Mouse (Mus musculus) G1E (cell line): Measurements from ENCODE around the gene Dcdc2b. TPM values are rescaled to one million over a fixed set of nuclear protein-coding genes. Genes with fewer than 3 reads are reported as not detected.

ENCODE experiments used
- ATAC-seq: 2 replicates; pipeline ENCODE4 v1.8.0; 2016; ENCODE audit warnings: mild to moderate bottlenecking; ENCODE audit not compliant: insufficient number of reproducible peaks, poor library complexity, low FRiP score, severe bottlenecking; ENCODE audit errors: extremely low read depth
- DNase-seq: peaks from one replicate; pipeline ENCODE4 v3.0.0; 2012; ENCODE audit warnings: low spot score
- H3K27me3 ChIP-seq: 2 replicates; pipeline ENCODE4 v1.6.1; 2012; ENCODE audit warnings: mild to moderate bottlenecking, low read length, inconsistent platforms; ENCODE audit not compliant: insufficient read depth
- H3K36me3 ChIP-seq: replicated peaks from 2 replicates; pipeline ENCODE3; 2012; ENCODE audit warnings: mild to moderate bottlenecking, inconsistent platforms
- H3K4me1 ChIP-seq: 2 replicates; pipeline ENCODE4 v1.6.1; 2012; ENCODE audit warnings: low read depth, low read length, inconsistent platforms, mixed read lengths; ENCODE audit not compliant: insufficient read depth
- H3K4me3 ChIP-seq: 2 replicates; pipeline ENCODE4 v1.5.1; 2012; ENCODE audit warnings: low read depth, mild to moderate bottlenecking, inconsistent platforms, low read length, moderate library complexity, mixed read lengths
- H3K9me3 ChIP-seq: replicated peaks from 2 replicates; pipeline ENCODE4 v1.6.1; 2012; ENCODE audit warnings: inconsistent platforms
- CTCF ChIP-seq: IDR thresholded peaks from 2 replicates; pipeline ENCODE4 v1.5.1; 2012; ENCODE audit warnings: low read depth, low read length, inconsistent platforms, mixed read lengths
- GATA1 ChIP-seq: IDR thresholded peaks from 2 replicates; pipeline ENCODE4 v1.6.1; 2012; ENCODE audit warnings: borderline replicate concordance, low read length, inconsistent platforms, mixed read lengths
- GATA2 ChIP-seq: IDR thresholded peaks from 2 replicates; pipeline ENCODE4 v1.6.1; 2012; ENCODE audit warnings: low read depth, low read length, inconsistent platforms, borderline replicate concordance
- POLR2AphosphoS5 ChIP-seq: IDR thresholded peaks from 2 replicates; pipeline ENCODE4 v1.6.1; 2012; ENCODE audit warnings: low read depth, low read length, inconsistent platforms; ENCODE audit not compliant: insufficient replicate concordance
- TAL1 ChIP-seq: conservative IDR thresholded peaks from 2 replicates; pipeline ENCODE4 v1.6.1; 2012; ENCODE audit warnings: low read depth, low read length, inconsistent platforms, mixed read lengths
- polyA plus RNA-seq: library from polyadenylated mRNA; stranded (reverse); fragments of >175 nt; gene quantifications from 2 replicates; pipeline ENCODE4 v1.2.3, GENCODE M21; 2012
- total RNA-seq, 2 experiments: library from RNA; stranded (forward) in 1 of 2; stranded (reverse) in 1 of 2; fragments of 200-1000 nt in 1 of 2; fragments of >200 nt in 1 of 2; fragmentation: Nextera tagmentation in 1 of 2; gene quantifications; 2 replicates each; pipeline ENCODE4 v1.2.3; 2014 to 2017

The Dcdc2b gene
- total and polyA plus RNA-seq, 3 experiments = 0.25 to 0.33 TPM; not detected in 1

- Histone ChIP-seq H3K36me3 (peaks cover 66% of the 10 kb centered on the region), H3K4me1 (peaks cover 47% of the 10 kb centered on the region), H3K9me3 (no peaks in the 10 kb centered on the region), H3K27me3 (no peaks in the 10 kb centered on the region), H3K4me3 (peak overlapping the region; percentile 84)
- TF ChIP-seq GATA1 (no peak), POLR2AphosphoS5 (no peak), CTCF (no peak), GATA2 (no peak), TAL1 (no peak)
- ATAC-seq (no peak), DNase-seq (no peak)
Measured at GRCm38 (mm10) chr4:129618031-129618430, 4.0 kb upstream of the Dcdc2b start.

GRCm38 (mm10) chr4:129617121-129617641, 3.1 kb upstream of the Dcdc2b start:
- H3K36me3 ChIP-seq = peaks cover 63% of the 10 kb centered on the region
- no peaks in the 10 kb centered on the region for H3K27me3 ChIP-seq
- H3K4me3 ChIP-seq = no peak overlapping the region
- TF ChIP-seq GATA1 = no peak
- no peak for TF ChIP-seq GATA2
- no peak for TF ChIP-seq POLR2AphosphoS5
- no peak for TF ChIP-seq TAL1
- TF ChIP-seq CTCF = no peak
- H3K9me3 ChIP-seq = no peaks in the 10 kb centered on the region
- ATAC-seq (no peak), DNase-seq (no peak)
- peaks cover 39% of the 10 kb centered on the region for H3K4me1 ChIP-seq

DNA sequence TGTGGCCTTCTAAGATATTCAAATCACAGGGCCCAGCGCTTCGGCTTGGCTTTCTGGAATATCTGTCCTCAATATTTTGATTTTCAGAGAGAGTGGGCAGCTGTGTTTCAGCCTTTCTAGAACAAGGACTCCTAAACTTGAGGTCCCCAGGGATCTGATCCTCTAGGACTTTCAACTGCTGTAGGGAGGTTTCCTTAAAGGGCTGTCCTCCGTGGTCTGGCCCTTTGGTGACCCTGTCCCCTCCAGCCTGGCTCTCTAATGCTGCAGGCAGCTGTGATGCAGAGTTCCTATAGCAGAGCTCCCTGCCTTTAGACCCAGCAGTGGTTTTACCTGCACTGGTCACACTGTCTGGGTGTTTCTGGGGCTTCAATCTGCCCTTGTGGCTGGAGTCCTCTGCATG, 2.6 kb upstream of the Dcdc2b start:
- Histone ChIP-seq H3K9me3 (no peaks in the 10 kb centered on the region), H3K36me3 (peaks cover 63% of the 10 kb centered on the region)
- no peak for ATAC-seq

GRCm38 (mm10) chr4:129615801-129616290, 1.8 kb upstream of the Dcdc2b start:
- TF ChIP-seq GATA2 (no peak), TAL1 (no peak), POLR2AphosphoS5 (no peak), CTCF (no peak), GATA1 (no peak)
- DNase-seq (no peak), ATAC-seq (no peak)
- Histone ChIP-seq H3K36me3 (peaks cover 67% of the 10 kb centered on the region), H3K9me3 (no peaks in the 10 kb centered on the region), H3K27me3 (no peaks in the 10 kb centered on the region), H3K4me1 (peaks cover 35% of the 10 kb centered on the region), H3K4me3 (no peak overlapping the region)

More for the DNA sequence above, 2.6 kb upstream of the Dcdc2b start:
- no peak for DNase-seq
- Histone ChIP-seq H3K27me3 (no peaks in the 10 kb centered on the region), H3K4me1 (peaks cover 39% of the 10 kb centered on the region), H3K4me3 (no peak overlapping the region)
- TF ChIP-seq GATA1 = no peak
- no peak for TF ChIP-seq GATA2
- TF ChIP-seq POLR2AphosphoS5 = no peak
- TF ChIP-seq TAL1 = no peak
- no peak for TF ChIP-seq CTCF

GRCm38 (mm10) chr4:129610472-129610871, 3.6 kb downstream of the Dcdc2b start:
- ATAC-seq (no peak), DNase-seq (no peak)
- peaks cover 85% of the 10 kb centered on the region for H3K36me3 ChIP-seq
- H3K27me3 ChIP-seq = no peaks in the 10 kb centered on the region
- no peaks in the 10 kb centered on the region for H3K9me3 ChIP-seq
- H3K4me3 ChIP-seq = no peak overlapping the region
- no peak for TF ChIP-seq POLR2AphosphoS5
- no peak for TF ChIP-seq GATA2
- H3K4me1 ChIP-seq = peaks cover 24% of the 10 kb centered on the region

- TF ChIP-seq POLR2AphosphoS5 (no peak), TAL1 (no peak), CTCF (no peak), GATA1 (no peak), GATA2 (no peak)
- DNase-seq (no peak), ATAC-seq (no peak)
- peaks cover 86% of the 10 kb centered on the region for H3K36me3 ChIP-seq
- no peaks in the 10 kb centered on the region for H3K27me3 ChIP-seq
- H3K4me1 ChIP-seq = peaks cover 24% of the 10 kb centered on the region
- no peak overlapping the region for H3K4me3 ChIP-seq
- H3K9me3 ChIP-seq = no peaks in the 10 kb centered on the region
Measured at GRCm38 (mm10) chr4:129610026-129610425, 4.0 kb downstream of the Dcdc2b start.
